Mouse (Mus musculus) heart, adult 2 months (tissue): ENCODE data around the gene Coa4.

Experiments used
- EP300 ChIP-seq: fragments of 200-500 bp; IDR thresholded peaks from 2 replicates; pipeline ENCODE4 v1.6.1; 2011; ENCODE audit warnings: low read depth, low read length, control low read depth; ENCODE audit not compliant: insufficient read depth
- POLR2A ChIP-seq: fragments of 200-500 bp; IDR thresholded peaks from 2 replicates; pipeline ENCODE4 v1.6.1; 2011; ENCODE audit warnings: mild to moderate bottlenecking, low read depth, low read length, control low read depth; ENCODE audit not compliant: insufficient read depth

DNA sequence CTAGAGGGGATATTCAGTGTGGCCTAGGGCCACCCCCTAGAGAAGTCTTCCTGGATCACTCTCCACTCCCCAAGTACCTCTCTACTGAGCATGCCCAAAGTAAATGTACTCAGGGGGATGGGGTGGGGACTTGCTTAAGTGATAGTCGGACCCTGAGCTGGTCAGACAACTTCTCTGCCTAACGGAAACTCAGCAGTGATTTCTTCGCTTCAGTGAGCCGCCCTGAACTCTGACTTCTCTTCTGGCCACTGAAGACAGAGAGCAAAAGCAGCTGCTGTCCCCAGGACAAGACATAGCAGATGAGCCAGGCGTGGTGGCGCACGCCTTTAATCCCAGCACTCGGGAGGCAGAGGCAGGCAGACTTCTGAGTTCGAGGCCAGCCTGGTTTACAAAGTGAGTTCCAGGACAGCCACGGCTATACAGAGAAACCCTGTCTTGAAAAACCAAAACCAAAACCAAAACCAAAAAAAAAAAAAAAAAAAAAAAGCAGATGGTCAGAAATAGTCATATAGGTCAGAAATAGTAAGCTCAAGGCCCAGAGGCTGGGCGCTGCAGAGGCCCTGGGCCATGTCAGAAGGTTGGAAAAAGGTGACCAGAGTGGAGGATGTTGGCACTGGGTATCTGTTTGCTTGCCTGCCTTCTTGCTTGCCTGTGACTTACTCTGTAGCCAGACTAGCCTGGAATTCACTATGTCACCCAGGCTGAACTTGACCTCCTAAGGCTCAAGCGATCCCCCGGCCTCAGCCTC lies 32.0 kb upstream of the Coa4 start:
- no peak for TF ChIP-seq EP300
- no peak for TF ChIP-seq POLR2A
